Mouse (Mus musculus) bone marrow, adult 2 months (tissue): ENCODE data around the gene Grin2b.

Source experiments
- CTCF ChIP-seq: fragments of 200-500 bp; IDR thresholded peaks from 2 replicates; pipeline ENCODE4 v1.5.1; 2011; ENCODE audit warnings: low read length, control low read depth; ENCODE audit not compliant: control insufficient read depth, insufficient read depth
- POLR2A ChIP-seq: fragments of 200-500 bp; IDR thresholded peaks from 2 replicates; pipeline ENCODE4 v1.6.1; 2011; ENCODE audit warnings: low read depth, mild to moderate bottlenecking, control low read depth, low read length, borderline replicate concordance; ENCODE audit not compliant: control insufficient read depth

DNA sequence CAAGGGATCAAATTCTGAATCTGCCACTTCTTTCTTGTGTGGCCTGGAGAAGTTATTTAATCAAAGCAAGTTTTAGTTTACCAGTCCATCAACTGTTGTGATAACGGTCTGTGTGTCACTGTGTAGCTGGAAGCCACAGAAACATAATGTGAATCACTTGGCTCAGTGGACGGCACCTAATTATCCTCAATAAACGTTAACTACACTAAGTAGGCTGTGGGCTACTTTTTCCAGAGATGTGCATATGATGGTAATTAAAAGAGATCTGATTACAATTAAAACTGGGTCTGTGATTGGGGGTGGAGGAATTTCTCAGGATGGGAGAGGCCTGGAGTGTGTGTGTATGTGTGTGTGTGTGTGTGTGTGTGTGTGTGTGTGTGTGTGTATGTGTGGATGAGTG is 471.9 kb downstream of the Grin2b start:
- TF ChIP-seq CTCF (no peak), POLR2A (no peak)
